Mouse (Mus musculus): ENCODE measurements at regions not wholly inside any gene's neighbourhood (a gene's known extent, or its start where the extent isn't known, plus 50 kb on each side); places are given as distances from the start of the nearest gene placed in this dataset.

GRCm38 (mm10) chr1:41140542-41140941 lies 335.1 kb downstream of the Tmem182 start:
- WGBS: 62% methylated on average over 1 of the region's 1 CpGs
- no peak for ATAC-seq (ENCODE audit: low FRiP score, low TSS enrichment)
- no peak overlapping the region for H3K27ac ChIP-seq (ENCODE audit: low read length)
- H3K9me3 ChIP-seq (ENCODE audit: low read length): no peaks in the 10 kb centered on the region
- no peaks in the 10 kb centered on the region for H3K4me1 ChIP-seq (ENCODE audit: insufficient read depth, low read length)
- H3K4me3 ChIP-seq (ENCODE audit: low read length): no peak overlapping the region
- no peak overlapping the region for H3K4me2 ChIP-seq (replicated peaks; ENCODE audit: low read depth, low read length)
- H3K27me3 ChIP-seq (ENCODE audit: insufficient read depth, low read length): no peaks in the 10 kb centered on the region
- no peaks in the 10 kb centered on the region for H3K36me3 ChIP-seq (ENCODE audit: insufficient read depth, low read length)
- H3K9ac ChIP-seq (replicated peaks; ENCODE audit: low read length): no peak overlapping the region

GRCm38 (mm10) chr1:41141992-41142391 lies 336.6 kb downstream of the Tmem182 start:
- H3K4me2 ChIP-seq (replicated peaks; ENCODE audit: low read depth, low read length): no peak overlapping the region
- no peak overlapping the region for H3K4me3 ChIP-seq (ENCODE audit: low read length)
- WGBS: 79% methylated on average over 4 of the region's 4 CpGs
- no peak for ATAC-seq (ENCODE audit: low FRiP score, low TSS enrichment)
- H3K9ac ChIP-seq (replicated peaks; ENCODE audit: low read length): no peak overlapping the region
- H3K27me3 ChIP-seq (ENCODE audit: insufficient read depth, low read length): no peaks in the 10 kb centered on the region
- H3K4me1 ChIP-seq (ENCODE audit: insufficient read depth, low read length): no peaks in the 10 kb centered on the region
- H3K36me3 ChIP-seq (ENCODE audit: insufficient read depth, low read length): no peaks in the 10 kb centered on the region
- no peaks in the 10 kb centered on the region for H3K9me3 ChIP-seq (ENCODE audit: low read length)
- H3K27ac ChIP-seq (ENCODE audit: low read length): no peak overlapping the region

- Histone ChIP-seq H3K4me3 (ENCODE audit: low read length) (no peak overlapping the region), H3K27ac (ENCODE audit: low read length) (no peak overlapping the region), H3K27me3 (ENCODE audit: insufficient read depth, low read length) (no peaks in the 10 kb centered on the region), H3K36me3 (ENCODE audit: insufficient read depth, low read length) (no peaks in the 10 kb centered on the region), H3K4me2 (replicated peaks; ENCODE audit: low read depth, low read length) (no peak overlapping the region), H3K9ac (replicated peaks; ENCODE audit: low read length) (no peak overlapping the region), H3K9me3 (ENCODE audit: low read length) (no peaks in the 10 kb centered on the region), H3K4me1 (ENCODE audit: insufficient read depth, low read length) (no peaks in the 10 kb centered on the region)
- WGBS: 56% methylated on average over 1 of the region's 1 CpGs
- ATAC-seq (ENCODE audit: low FRiP score, low TSS enrichment): peak; percentile 35; the same call in 1 of the 2 replicates
Measured at GRCm38 (mm10) chr1:41152516-41152915, 347.1 kb downstream of the Tmem182 start.

- H3K36me3 ChIP-seq (ENCODE audit: insufficient read depth, low read length): no peaks in the 10 kb centered on the region
- H3K27ac ChIP-seq (ENCODE audit: low read length): no peak overlapping the region
- no peaks in the 10 kb centered on the region for H3K9me3 ChIP-seq (ENCODE audit: low read length)
- H3K4me1 ChIP-seq (ENCODE audit: insufficient read depth, low read length): peaks cover 8% of the 10 kb centered on the region; the same call in 1 of the 2 replicates
- no peak overlapping the region for H3K4me3 ChIP-seq (ENCODE audit: low read length)
- H3K9ac ChIP-seq (replicated peaks; ENCODE audit: low read length): no peak overlapping the region
- 52% methylated on average over 14 of the region's 14 CpGs for WGBS
- H3K27me3 ChIP-seq (ENCODE audit: insufficient read depth, low read length): no peaks in the 10 kb centered on the region
- H3K4me2 ChIP-seq (replicated peaks; ENCODE audit: low read depth, low read length): no peak overlapping the region
- no peak for ATAC-seq (ENCODE audit: low FRiP score, low TSS enrichment)
Measured at GRCm38 (mm10) chr1:41153174-41153999, 348.0 kb downstream of the Tmem182 start.

- 55% methylated on average over 4 of the region's 4 CpGs for WGBS
- Histone ChIP-seq H3K36me3 (ENCODE audit: insufficient read depth, low read length) (no peaks in the 10 kb centered on the region), H3K27ac (ENCODE audit: low read length) (no peak overlapping the region), H3K9me3 (ENCODE audit: low read length) (no peaks in the 10 kb centered on the region), H3K4me1 (ENCODE audit: insufficient read depth, low read length) (peaks cover 11% of the 10 kb centered on the region; the same call in 1 of the 2 replicates), H3K4me2 (replicated peaks; ENCODE audit: low read depth, low read length) (no peak overlapping the region), H3K9ac (replicated peaks; ENCODE audit: low read length) (no peak overlapping the region), H3K4me3 (ENCODE audit: low read length) (no peak overlapping the region), H3K27me3 (ENCODE audit: insufficient read depth, low read length) (no peaks in the 10 kb centered on the region)
- no peak for ATAC-seq (ENCODE audit: low FRiP score, low TSS enrichment)
Measured at GRCm38 (mm10) chr1:41154198-41154597, 348.8 kb downstream of the Tmem182 start.

- no peak overlapping the region for H3K27ac ChIP-seq (ENCODE audit: low read length)
- no peak overlapping the region for H3K4me3 ChIP-seq (ENCODE audit: low read length)
- no peak overlapping the region for H3K4me2 ChIP-seq (replicated peaks; ENCODE audit: low read depth, low read length)
- no peaks in the 10 kb centered on the region for H3K27me3 ChIP-seq (ENCODE audit: insufficient read depth, low read length)
- H3K9ac ChIP-seq (replicated peaks; ENCODE audit: low read length): no peak overlapping the region
- ATAC-seq (ENCODE audit: low FRiP score, low TSS enrichment): no peak
- no peaks in the 10 kb centered on the region for H3K36me3 ChIP-seq (ENCODE audit: insufficient read depth, low read length)
- H3K4me1 ChIP-seq (ENCODE audit: insufficient read depth, low read length): peaks cover 11% of the 10 kb centered on the region; the same call in 1 of the 2 replicates
- H3K9me3 ChIP-seq (ENCODE audit: low read length): no peaks in the 10 kb centered on the region
- WGBS: 65% methylated on average over 10 of the region's 10 CpGs
Measured at GRCm38 (mm10) chr1:41156946-41157345, 351.5 kb downstream of the Tmem182 start.

- Histone ChIP-seq H3K9me3 (ENCODE audit: low read length) (no peaks in the 10 kb centered on the region), H3K4me1 (ENCODE audit: insufficient read depth, low read length) (peaks cover 11% of the 10 kb centered on the region; the same call in 1 of the 2 replicates), H3K27me3 (ENCODE audit: insufficient read depth, low read length) (no peaks in the 10 kb centered on the region), H3K4me2 (replicated peaks; ENCODE audit: low read depth, low read length) (0 out of 2 replicates have a peak overlapping the region, but pooled peaks have one; percentile 10), H3K27ac (ENCODE audit: low read length) (0 out of 2 replicates have a peak overlapping the region, but pooled peaks have one; percentile 18), H3K4me3 (ENCODE audit: low read length) (no peak overlapping the region), H3K9ac (replicated peaks; ENCODE audit: low read length) (no peak overlapping the region), H3K36me3 (ENCODE audit: insufficient read depth, low read length) (no peaks in the 10 kb centered on the region)
- WGBS: 59% methylated on average over 20 of the region's 21 CpGs
- ATAC-seq (ENCODE audit: low FRiP score, low TSS enrichment): peak; percentile 91
Measured at GRCm38 (mm10) chr1:41157651-41158513, 352.5 kb downstream of the Tmem182 start.

- 67% methylated on average over 12 of the region's 12 CpGs for WGBS
- Histone ChIP-seq H3K4me3 (ENCODE audit: low read length) (no peak overlapping the region), H3K9ac (replicated peaks; ENCODE audit: low read length) (no peak overlapping the region), H3K4me1 (ENCODE audit: insufficient read depth, low read length) (no peaks in the 10 kb centered on the region), H3K4me2 (replicated peaks; ENCODE audit: low read depth, low read length) (no peak overlapping the region), H3K9me3 (ENCODE audit: low read length) (no peaks in the 10 kb centered on the region), H3K36me3 (ENCODE audit: insufficient read depth, low read length) (no peaks in the 10 kb centered on the region), H3K27me3 (ENCODE audit: insufficient read depth, low read length) (no peaks in the 10 kb centered on the region), H3K27ac (ENCODE audit: low read length) (no peak overlapping the region)
- no peak for ATAC-seq (ENCODE audit: low FRiP score, low TSS enrichment)
Measured at GRCm38 (mm10) chr1:41165878-41166786, 360.7 kb downstream of the Tmem182 start.

- Histone ChIP-seq H3K4me3 (ENCODE audit: low read length) (no peak overlapping the region), H3K4me2 (replicated peaks; ENCODE audit: low read depth, low read length) (no peak overlapping the region), H3K36me3 (ENCODE audit: insufficient read depth, low read length) (no peaks in the 10 kb centered on the region), H3K9me3 (ENCODE audit: low read length) (no peaks in the 10 kb centered on the region), H3K27ac (ENCODE audit: low read length) (no peak overlapping the region), H3K9ac (replicated peaks; ENCODE audit: low read length) (no peak overlapping the region), H3K27me3 (ENCODE audit: insufficient read depth, low read length) (no peaks in the 10 kb centered on the region), H3K4me1 (ENCODE audit: insufficient read depth, low read length) (no peaks in the 10 kb centered on the region)
- 73% methylated on average over 4 of the region's 4 CpGs for WGBS
- no peak for ATAC-seq (ENCODE audit: low FRiP score, low TSS enrichment)
Measured at GRCm38 (mm10) chr1:41166787-41167420, 361.5 kb downstream of the Tmem182 start.
